Mouse (Mus musculus): ENCODE data around the gene Mb.

Mb gene

DNA sequence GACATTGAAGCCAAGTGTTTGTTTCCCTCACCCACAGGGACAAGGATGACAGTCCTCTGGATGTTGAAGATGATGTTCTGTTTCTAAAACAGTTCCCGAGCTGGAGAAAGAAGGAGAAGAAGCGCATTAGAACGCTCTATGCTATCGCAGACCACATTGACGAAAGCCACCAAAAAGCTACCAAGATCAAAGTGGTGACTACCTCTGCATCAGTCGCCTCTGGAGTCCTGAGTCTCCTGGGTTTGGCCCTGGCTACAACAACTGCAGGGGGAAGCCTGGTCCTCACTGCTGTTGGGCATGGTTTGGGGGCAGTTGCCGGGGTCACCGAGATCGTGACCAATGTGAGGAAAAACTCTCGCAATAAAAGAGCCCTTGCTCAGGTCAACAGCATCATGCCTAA is at the start of gene Mb:
Gene Mb, minus strand, starts transcription at position 101 of the 400 bp plus-strand sequence.
- no peak for DNase-seq (ENCODE audit: low read depth)

DNA sequence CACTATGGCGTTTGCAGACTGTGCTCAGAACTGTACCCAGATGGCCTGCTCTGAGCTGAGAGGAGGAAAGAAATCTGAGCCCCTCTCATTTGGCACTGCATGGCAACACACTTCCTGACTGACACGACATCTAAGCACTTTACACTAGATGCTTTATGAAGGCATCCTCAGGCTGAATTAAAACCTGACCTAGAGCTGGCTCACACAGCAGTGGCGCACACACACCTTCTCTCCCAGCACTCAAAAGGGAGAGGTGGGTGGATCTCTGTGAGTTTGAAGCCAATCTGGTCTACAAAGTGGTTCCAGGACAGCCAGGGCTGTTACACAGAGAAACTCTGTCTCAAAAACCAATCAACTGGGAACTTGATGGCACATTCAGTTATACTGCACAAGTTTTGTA is 49.3 kb upstream of the Mb start:
- no peak for DNase-seq (ENCODE audit: low read depth)

DNA sequence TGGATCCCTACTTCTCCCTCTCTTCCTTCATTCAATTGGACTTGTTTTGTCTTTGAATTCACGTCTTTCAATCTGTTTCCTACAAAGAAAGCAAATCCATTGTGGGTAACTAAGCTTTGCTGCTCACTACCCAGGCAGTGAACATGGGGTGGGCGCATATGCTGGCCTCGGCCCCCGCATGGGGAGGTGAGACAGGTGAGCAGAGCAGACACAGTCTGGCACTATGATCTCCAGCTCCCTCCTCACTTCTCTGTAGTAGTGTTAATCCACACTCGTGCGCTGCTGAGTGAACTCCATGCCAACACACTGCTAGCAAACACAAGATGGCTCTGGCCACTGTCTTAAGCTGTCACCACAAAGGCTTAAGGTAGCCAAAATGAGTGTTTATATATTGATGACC is 46.9 kb upstream of the Mb start:
- no peak for DNase-seq (ENCODE audit: low read depth)

DNA sequence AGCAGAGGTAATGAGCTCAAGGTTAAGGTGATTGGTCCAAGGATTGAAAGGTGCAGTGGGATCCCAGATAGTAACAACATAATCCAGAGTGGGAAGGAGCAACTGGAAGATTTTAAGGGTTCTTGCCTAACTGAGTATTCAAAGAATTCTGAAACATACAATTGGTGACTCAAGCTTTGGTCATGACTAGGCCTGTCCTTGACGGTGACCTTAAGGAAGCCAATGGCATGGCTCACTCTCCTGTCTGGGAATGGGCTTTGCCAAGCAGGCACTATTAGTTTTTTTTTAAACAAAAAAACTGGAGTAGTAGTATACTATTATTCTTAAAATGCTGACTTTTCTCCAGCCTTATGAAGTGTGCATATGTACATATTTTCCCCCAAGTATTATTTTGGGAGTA is 44.7 kb upstream of the Mb start:
- DNase-seq (ENCODE audit: low read depth), result no peak

DNA sequence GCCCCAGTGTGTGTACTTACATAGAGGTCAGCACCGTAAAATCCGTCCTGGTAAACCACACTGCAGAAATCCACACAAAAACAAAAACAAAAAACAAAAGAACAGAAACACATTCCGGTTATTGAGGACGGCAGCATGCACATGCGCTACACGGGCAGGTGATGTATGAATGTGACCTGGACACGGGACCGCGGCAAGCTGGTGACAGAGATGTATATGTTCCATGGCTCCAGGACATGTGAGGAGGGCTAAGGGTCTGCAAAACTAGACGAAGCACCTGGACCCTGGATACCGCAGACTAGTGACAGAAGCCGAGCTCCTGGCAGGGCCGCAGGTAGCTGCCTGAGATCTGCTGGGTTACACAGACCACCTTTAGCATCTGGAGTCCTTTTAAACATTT is 44.0 kb upstream of the Mb start:
- no peak for DNase-seq (ENCODE audit: low read depth)

DNA sequence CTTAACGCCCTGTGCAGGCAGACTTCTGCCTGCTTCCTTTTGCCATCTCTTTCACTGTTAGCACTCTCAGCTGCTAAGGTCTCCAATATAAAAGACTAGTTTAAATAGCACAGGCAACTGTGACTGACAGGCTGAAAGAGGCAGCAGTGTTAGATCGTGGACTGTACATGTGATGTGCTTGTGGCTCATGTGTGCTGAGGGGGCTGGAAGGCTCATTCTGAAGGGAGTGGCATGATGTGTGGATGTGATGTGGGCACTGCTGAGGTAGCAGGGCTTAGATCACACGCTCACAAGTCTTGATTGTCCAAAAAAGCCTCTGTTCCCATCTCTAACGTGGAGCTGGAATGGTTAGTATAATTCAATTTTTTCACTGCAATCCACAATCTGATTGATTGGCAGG is 40.9 kb upstream of the Mb start:
- no peak for DNase-seq (ENCODE audit: low read depth)

DNA sequence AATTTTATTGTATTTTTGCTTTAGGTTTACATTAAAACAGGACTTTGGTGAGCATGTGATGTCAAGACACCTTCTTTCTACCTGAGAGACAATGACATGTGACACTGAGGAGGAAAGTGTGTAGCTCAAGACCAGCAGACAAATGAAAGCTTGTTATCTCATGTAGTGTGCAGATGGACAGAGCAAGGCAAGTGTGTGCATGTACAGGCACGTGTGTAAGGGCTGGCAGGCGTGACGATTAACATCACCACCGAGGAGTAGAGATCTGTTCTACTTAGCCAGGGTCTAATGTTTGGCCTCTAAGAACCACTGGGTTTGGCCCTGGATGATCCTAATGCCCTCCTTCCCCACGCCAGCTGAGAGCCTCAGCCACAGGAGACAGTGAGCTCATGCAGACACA is 40.1 kb upstream of the Mb start:
- no peak for DNase-seq (ENCODE audit: low read depth)

DNA sequence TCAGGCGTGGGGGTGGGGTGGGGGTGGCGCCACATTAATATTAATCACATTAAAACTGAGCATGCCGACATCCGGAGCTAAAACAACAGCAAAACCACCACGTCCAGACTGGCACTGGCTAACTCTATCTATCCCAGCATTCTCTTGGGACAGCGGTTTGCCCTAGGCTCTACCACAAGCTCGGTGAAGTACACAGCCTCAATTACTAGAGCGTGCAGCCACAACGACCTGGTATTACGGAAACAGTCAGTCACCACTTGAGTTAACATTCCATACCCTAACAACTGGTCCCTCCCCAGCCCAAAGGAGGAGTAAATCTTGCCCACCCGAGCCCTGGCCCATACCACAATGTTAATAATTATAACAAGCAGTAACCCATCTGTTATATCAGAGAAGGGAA is 38.8 kb upstream of the Mb start:
- no peak for DNase-seq (ENCODE audit: low read depth)

DNA sequence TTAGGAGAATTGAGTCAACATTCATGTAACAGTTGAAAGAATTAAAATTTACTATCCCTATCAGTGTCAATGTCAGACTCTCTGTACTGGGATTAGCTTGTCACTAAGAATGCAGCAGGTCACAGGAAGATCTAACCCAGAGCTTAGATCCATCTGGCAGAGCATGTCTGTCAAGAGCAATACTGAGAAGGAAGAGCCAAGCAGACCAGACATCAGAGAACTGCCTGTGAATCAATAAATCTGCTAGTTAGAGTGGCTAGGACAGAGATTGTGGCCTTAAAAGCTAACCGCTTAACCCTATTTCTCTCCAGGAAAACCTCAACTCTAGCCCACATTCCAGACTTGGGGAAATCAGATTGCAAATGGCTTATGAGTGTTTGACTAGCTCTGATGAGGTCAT is 36.0 kb upstream of the Mb start:
- no peak for DNase-seq (ENCODE audit: low read depth)

DNA sequence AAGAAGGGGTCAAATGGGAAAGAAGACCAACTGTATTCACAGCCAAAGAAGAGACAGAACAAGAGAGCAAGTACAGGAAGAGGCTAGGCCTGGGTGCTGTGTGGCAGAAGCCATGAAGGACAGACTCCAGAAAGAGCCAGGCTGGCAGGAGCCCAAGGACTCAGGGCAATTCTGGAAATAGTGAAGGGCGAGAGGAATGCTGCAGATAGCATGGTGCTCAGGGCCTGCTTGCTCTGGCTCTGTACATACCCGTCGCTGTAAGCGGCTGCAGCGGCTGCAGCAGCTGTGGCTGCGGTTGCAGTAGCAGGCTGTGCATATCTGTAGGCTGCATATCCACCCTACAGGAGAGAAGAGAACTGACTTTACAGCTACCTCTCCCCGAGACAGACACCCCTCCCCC is 35.3 kb upstream of the Mb start:
- DNase-seq (ENCODE audit: low read depth), result no peak

DNA sequence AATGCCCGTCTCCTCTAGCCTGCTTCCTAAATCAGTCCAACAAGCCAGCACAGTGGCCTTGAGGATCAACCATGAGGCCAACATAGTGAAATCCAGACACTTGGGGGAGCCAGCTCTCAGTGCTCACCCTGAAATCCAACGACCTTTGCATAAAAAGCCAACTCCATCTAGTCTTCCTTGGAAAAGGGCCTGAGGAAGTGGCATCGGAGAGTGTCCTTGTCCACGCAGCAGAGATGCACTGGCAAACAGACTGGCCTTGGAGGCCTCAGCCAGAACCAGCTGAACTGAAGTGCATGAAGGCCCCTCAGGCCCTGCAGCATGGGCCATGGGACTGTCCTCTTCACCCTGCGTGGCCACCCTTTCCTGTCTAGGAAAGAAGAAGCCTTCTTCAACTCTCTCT is 31.0 kb upstream of the Mb start:
- DNase-seq (ENCODE audit: low read depth), result no peak

DNA sequence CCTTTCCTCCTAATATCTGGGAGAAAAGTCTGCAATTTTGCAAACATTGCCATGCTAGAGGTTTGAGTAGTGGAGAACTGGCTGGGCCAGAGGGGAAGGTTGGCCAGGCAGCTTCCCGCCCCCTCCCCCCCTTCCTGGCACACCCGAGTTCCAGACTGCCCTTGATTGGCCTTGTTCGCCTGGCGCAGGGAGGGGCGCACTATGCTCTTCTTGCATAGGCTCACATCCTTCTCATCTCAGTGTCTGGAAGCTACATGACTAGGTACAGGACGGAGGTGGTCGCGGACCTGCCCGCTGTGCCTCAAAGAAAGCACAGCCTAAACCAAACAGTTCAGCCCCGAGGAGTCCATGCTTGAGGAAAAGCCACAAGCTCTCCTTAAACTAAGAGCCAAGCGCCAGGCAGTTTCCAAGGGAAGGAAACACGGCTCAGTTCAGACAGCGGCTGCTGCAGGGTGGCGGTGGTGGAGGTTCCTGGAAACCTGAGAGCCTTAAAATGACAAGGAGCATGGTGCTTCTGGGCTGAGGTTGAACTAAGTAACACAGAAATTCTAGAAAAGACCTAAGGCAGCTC is 30.3 kb upstream of the Mb start:
- no peak for DNase-seq (ENCODE audit: low read depth)

DNA sequence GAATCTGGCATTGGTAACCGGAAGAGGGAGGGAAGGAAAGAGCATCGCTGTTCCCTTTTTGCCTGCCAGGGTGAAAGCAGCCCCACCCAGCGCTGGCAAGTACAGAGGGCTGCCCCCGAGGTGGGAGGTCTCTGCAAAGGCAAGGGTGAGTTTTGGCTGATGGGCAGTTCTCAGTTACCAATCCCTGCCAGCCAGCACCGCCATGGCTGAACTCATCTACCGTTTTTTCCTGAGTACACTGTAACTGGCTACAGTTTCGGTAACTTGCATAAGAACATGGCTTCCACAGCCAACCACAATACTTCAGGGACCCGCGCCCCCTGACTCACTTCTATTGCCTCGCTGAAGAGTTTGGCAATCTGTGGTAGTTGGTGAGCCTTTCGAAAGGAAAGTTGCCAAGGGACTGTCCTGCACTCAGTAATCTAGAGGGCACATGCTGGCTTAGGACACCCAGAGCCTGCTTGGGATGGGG is 29.5 kb upstream of the Mb start:
- no peak for DNase-seq (ENCODE audit: low read depth)

DNA sequence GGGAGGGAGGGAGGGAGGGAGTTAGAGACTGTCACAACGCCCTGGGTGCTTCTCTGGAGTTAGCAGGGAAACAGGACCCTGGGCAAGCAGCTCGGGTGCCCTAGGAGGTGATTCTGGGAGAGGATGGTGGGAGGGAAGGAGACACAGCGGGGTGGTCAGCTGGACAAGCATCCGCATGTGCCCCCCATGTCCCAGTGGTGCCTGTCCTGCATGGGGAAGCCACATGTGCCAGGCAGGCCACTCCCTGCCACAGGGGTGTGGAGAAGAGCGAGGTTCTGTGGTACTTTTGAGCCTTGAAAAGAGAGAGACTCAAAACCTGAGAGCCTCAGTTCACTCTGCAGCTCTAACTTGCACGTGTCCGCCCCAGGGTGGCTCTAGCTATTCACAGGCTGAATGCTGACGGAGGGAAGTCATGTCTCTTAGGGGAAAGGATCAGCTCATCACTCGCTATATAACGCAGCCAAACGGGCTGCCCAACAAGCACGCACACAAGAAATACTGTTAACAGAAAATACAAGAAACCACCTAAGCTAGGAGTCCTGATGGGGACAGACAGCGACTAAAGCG is 28.9 kb upstream of the Mb start:
- no peak for DNase-seq (ENCODE audit: low read depth)

DNA sequence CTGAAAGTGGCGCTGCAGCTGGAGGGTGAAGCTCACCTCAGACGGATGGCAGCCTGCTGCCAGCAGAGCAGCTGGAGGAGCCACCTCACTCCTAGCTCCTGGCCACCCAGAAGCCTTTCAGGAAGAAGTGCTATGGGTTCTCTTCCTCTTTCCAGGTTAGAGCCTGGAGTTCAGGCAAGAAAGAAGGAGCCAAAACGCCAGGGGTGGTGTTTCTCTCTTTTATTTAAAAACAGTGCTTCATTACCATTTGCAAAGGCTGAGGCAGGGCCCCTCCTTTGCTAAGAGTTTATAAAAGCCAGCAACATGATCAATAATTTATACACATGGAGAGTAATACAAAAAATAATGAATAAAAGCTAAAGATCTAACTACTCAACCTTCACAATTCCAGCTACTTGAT is 28.3 kb upstream of the Mb start:
- no peak for DNase-seq (ENCODE audit: low read depth)

DNA sequence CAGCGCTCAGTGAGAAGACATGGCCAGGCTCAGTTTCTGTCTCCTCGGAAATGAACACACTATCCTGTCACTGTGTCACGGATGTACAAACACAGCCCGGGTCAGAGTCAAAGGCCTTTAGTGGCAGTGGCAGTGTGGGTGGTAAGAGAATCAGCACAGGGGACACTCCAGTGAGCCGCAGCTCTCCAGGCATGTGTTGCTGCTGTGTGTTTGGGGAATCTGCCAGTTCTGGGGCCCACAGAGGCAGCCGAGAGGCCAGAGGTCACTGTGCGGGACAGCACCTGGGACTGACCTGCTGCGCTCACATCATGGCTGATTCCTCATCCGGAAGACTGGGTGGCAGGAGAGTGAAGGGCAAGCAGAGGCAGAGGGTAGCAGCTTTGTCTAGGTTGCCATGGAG is 27.4 kb upstream of the Mb start:
- no peak for DNase-seq (ENCODE audit: low read depth)

DNA sequence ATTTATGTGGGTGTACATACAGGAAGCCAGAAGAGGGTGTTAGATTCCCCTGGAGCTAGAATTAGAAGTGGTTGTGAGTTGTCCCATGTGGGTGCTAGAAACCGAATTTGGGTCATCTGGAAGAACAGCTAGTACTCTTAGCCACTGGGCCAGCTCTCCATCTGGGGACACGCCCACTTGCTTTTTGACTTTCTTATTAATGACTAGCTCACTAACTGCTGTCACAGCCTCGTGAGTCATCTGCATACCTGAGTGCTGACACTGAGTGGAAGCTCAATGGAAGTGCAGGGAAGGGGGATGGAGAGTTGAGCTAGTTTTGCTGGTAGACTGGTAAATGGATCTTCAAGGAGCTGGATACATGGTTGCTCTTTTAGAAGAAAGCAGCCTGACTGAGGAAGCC is 26.1 kb upstream of the Mb start:
- no peak for DNase-seq (ENCODE audit: low read depth)

DNA sequence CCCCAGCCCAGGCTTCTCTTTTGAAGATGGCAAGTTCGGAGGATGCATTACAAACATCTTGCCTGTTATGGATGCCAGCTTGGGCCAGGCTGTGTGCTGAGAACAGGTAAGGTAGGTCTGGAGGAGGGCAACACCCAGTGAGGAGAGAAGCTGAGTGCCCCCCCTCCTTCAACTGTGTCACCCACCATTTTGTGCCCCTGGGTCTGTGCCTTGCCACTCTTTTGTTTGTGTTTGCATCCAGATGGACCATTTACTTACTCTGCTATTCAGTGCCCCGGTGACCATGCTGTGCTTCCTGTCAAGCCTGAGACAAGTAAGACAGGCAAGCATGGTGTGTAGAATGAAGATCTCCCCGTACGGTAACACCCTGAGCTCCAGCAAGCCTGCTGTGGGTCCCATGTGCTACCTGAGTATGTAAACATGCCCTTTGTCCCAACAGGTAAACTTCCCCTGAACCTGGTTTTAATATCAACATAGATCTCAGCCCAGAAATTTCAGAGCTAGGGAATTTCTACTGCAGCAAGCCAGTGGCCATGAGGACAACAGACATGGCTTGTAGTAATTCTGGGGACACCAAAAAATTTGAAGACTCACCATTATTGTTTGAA is 22.2 kb upstream of the Mb start:
- DNase-seq (ENCODE audit: low read depth), result no peak

DNA sequence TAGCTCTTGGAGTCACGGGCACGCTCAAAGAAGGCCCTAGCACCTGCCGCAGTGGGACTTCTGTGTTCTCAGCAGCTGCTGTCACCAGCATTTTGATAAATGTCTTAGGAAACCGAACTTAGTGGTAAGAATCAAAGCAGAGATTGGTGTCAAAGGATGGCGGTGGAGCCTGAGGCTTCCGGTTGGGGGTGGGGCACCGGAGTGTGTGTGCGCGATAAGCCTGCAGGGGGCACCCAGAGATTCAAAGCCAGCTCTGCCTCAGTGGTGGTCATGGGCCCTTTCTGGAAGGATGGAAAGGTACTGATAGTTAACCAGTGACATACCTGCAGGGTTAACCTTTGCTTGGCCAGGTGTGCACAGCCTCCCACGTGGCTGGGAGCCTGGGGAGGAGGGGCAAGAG is 21.0 kb upstream of the Mb start:
- peak; percentile 19 for DNase-seq (ENCODE audit: low read depth)

DNA sequence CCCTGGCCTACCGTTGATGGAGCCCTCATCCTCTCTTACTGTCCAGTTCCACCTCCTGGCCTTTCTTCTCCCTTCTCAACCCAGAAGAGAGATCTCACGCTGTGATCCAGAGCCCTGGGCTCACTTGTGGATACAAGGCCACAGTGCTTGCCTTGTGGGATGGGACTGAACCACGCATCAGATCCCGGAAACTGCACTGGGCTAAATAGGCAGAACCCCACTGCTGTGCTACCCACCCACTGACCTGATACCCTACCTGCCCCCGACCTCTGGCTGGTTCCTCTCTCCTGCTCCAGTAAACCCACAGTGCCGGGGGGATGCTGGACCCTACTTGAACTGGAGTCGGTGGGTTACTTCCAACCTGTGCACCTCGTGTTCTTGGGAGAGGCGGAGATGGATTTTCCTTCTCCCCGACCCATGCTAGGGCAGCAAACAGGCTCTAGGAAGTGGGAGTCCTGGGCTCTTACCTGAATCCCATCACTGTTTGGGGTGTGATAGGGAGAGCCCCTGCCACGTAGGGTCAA is 20.3 kb upstream of the Mb start:
- no peak for DNase-seq (ENCODE audit: low read depth)

DNA sequence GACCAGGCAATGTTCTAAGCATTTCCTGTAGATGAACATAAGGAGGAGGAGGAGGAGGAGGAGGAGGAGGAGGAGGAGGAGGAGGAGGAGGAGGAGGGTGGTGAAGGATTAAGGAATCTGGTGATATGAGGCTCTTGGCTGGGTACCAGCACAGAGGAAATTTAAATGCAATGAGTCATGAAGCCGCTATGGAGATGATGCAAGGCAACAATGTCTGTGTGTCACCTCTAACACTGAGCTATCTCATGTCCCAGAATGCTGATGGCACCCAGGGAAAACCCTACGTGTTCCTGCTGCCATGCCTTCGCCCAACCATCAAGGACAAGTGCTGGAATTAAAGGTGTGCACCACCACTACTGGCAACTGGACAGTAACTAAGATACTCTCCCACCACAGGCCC is 18.5 kb upstream of the Mb start:
- no peak for DNase-seq (ENCODE audit: low read depth)

DNA sequence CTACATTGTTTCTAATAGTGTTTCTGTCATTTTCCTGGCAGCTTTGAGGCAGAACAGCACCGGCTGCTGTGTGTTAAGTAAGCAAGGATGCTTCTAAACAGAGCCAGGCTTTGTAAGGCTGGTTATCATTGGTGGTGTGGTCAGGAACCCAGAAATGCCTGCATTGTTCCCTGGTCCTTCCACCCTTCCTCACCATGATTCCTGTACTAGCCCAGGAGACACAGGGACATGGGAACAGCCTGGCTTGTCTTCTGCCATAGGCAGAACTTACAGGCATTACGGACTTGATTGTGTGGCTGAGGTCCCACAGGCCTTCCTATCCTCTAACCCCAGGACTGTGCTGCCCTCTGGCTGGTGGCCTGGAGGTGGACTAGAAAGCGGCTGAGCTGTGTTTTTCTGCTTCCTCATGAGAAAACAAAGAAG is 18.0 kb upstream of the Mb start:
- no peak for DNase-seq (ENCODE audit: low read depth)

DNA sequence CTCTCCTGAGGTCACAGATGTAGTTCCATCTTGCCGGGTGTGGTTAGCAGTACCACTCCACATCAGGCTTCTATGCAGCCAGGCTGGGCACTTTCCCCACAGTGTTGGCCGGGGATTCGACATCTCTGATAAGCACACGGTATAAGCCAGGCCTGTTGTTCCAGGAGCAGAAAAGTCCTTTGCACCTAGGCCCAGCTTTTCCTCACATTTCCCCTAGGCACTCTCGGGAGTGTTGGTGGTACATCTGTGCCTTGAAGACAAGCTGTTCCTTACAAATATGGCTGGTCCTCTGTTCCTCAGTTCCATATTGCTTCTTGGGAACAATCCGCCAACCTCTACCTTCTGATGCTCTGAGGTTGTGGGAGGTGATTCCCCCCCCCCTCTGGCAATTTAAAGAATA is 15.8 kb upstream of the Mb start:
- no peak for DNase-seq (ENCODE audit: low read depth)

DNA sequence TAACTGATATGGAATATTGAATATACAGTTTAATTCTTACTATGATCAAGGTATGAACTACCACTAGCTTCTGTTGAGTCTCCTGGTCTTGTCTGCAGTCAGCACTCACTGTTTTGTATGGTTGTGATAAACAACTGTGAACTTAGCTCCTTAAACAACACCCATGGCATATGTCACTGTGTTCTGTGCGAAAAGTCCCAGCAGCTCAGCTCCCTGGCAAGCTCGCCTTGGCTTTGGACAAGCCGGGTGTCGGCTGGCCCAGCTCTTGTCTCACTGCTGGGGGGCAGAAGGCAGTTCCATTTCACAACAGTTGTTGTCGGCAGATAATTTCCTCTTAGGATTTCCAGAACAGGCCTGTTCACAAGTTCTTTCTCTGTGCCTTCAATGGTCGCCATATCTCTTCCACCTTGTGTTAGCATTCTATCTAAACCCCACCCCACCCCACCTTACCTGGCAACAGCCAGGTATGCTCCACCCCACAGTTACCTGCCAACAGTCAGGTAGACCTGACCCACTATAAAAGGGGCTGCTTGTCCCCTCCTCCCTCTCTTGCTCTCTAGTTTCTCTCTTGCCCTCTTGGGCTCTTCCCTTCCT is 14.9 kb upstream of the Mb start:
- DNase-seq (ENCODE audit: low read depth), result no peak

Measured in c-Kit-positive CD71-negative TER-119-negative erythroid progenitor cells, embryonic 14.5 days (primary cell).